In genomic region chr12:8450028-8450427, GRCm38 (mm10) we compare ENCODE assay signal across 20 mouse cellular contexts. TPM values are rescaled to one million over a fixed set of nuclear protein-coding genes. Genes with fewer than 3 reads are reported as not detected.
DNase-seq lines count a peak whose midpoint lies in the region; ATAC-seq and TF ChIP-seq lines count a peak whose summit lies in the region.
"Had no signal": no experiment of that assay in that cellular context is flagged by ENCODE, and none has a peak within 500 bp of the region (broad histone marks: within the 10 kb centered on the region; RNA-seq: fewer than 3 reads in every experiment).

No protein-coding gene starts in this region.

- DNase-seq in layer of hippocampus, adult 11-12 months (ENCODE audit: low spot score): peak; percentile 66
- no peak for DNase-seq in layer of hippocampus, postnatal 14 days (ENCODE audit: low spot score in 2 of 2)
- peak; percentile 85 for DNase-seq in brain, adult 2 months (ENCODE audit: low read depth, low spot score)
- no peak for DNase-seq in kidney, adult 18-20 months
- DNase-seq: adrenal gland, postnatal 10 days; cerebellum, adult 11 months; kidney, adult 2 months; kidney, postnatal 10 days; lung, adult 2 months; spleen, adult 18-20 months had no signal

- no peaks in the 10 kb centered on the region for H3K9me3 ChIP-seq in midbrain, embryonic 16.5 days (replicated peaks; ENCODE audit: control insufficient read depth, low read length, poor library complexity, severe bottlenecking)
- H3K9me3 ChIP-seq: forebrain, embryonic 12.5 days; heart, embryonic 10.5 days; limb, embryonic 12.5 days; liver, embryonic 12.5 days; stomach, embryonic 15.5 days had no signal

- no peaks in the 10 kb centered on the region for H3K79me3 ChIP-seq in C2C12 (ENCODE audit: low read depth)

- no peaks in the 10 kb centered on the region for H3K4me1 ChIP-seq in midbrain, embryonic 16.5 days (ENCODE audit: control insufficient read depth, insufficient read depth, low read length)

- peak; percentile 26 for TF ChIP-seq POLR2A in myocyte (IDR thresholded peaks at IDR 0.05; ENCODE audit: insufficient read length, low read depth)

- no peaks in the 10 kb centered on the region for H3K36me3 ChIP-seq in C2C12 (ENCODE audit: control insufficient read depth, insufficient read depth)
- no peaks in the 10 kb centered on the region for H3K36me3 ChIP-seq in myocyte (ENCODE audit: control insufficient read depth, insufficient read depth)
- H3K36me3 ChIP-seq in midbrain, embryonic 16.5 days (ENCODE audit: control insufficient read depth, insufficient read depth, low read length): no peaks in the 10 kb centered on the region
- H3K36me3 ChIP-seq: forebrain, embryonic 12.5 days; heart, embryonic 10.5 days; limb, embryonic 12.5 days; liver, embryonic 12.5 days; stomach, embryonic 15.5 days had no signal

- peak overlapping the region; percentile 65 for H3K4me2 ChIP-seq in myocyte (ENCODE audit: low read depth)
- no peak overlapping the region for H3K4me2 ChIP-seq in midbrain, embryonic 16.5 days (ENCODE audit: low read length)
- H3K4me2 ChIP-seq: forebrain, embryonic 12.5 days; limb, embryonic 12.5 days; liver, embryonic 12.5 days; stomach, embryonic 15.5 days had no signal

- H3ac ChIP-seq in C2C12 (ENCODE audit: control insufficient read depth, insufficient read length, low read depth) (no peak overlapping the region), myocyte (ENCODE audit: control insufficient read depth, insufficient read length) (no peak overlapping the region)

- no peak overlapping the region for H3K9ac ChIP-seq in midbrain, embryonic 16.5 days (ENCODE audit: low read depth, low read length)
- H3K9ac ChIP-seq: forebrain, embryonic 12.5 days; limb, embryonic 12.5 days; liver, embryonic 12.5 days; stomach, embryonic 15.5 days had no signal

- H3K4me3 ChIP-seq in C2C12 (ENCODE audit: insufficient read depth, poor library complexity, severe bottlenecking): no peak overlapping the region
- H3K4me3 ChIP-seq in myocyte: no peak overlapping the region
- H3K4me3 ChIP-seq in midbrain, embryonic 16.5 days (ENCODE audit: low read depth, low read length): no peak overlapping the region
- H3K4me3 ChIP-seq: forebrain, embryonic 12.5 days; heart, embryonic 10.5 days; limb, embryonic 12.5 days; liver, embryonic 12.5 days; stomach, embryonic 15.5 days had no signal

- H3K27ac ChIP-seq in midbrain, embryonic 16.5 days (ENCODE audit: low read length): no peak overlapping the region
- H3K27ac ChIP-seq: forebrain, embryonic 12.5 days; heart, embryonic 10.5 days; limb, embryonic 12.5 days; liver, embryonic 12.5 days; stomach, embryonic 15.5 days had no signal

- no peak for ATAC-seq in midbrain, embryonic 16.5 days
- ATAC-seq: activated CD4-positive, CD25-positive, alpha-beta regulatory T cell, adult 4 months; liver, embryonic 12.5 days had no signal

- WGBS in midbrain, embryonic 16.5 days: 100% methylated on average over 1 of the region's 1 CpGs

- TF ChIP-seq CTCF in C2C12 (IDR thresholded peaks at IDR 0.05; ENCODE audit: control insufficient read depth, insufficient read depth, insufficient read length): no peak

- H3K27me3 ChIP-seq in C2C12 (ENCODE audit: control insufficient read depth, insufficient read depth, insufficient read length) (no peaks in the 10 kb centered on the region), myocyte (ENCODE audit: control insufficient read depth, insufficient read depth, insufficient read length) (no peaks in the 10 kb centered on the region)
- H3K27me3 ChIP-seq in midbrain, embryonic 16.5 days (ENCODE audit: control insufficient read depth, insufficient read depth, low read depth, low read length): no peaks in the 10 kb centered on the region
- H3K27me3 ChIP-seq: forebrain, embryonic 12.5 days; limb, embryonic 12.5 days; liver, embryonic 12.5 days; Patski; stomach, embryonic 15.5 days had no signal

- H3K79me2 ChIP-seq in C2C12 (ENCODE audit: control insufficient read depth, insufficient read depth) (no peaks in the 10 kb centered on the region), myocyte (ENCODE audit: control insufficient read depth, insufficient read depth) (no peaks in the 10 kb centered on the region)

TF ChIP-seq in C2C12, 6 proteins besides CTCF, POLR2A, EP300 and RAD21:
- TF ChIP-seq MYOD1 (IDR thresholded peaks at IDR 0.05; ENCODE audit: control insufficient read depth, insufficient read length, low read depth): peak; percentile 33
- TF ChIP-seq CEBPB (IDR thresholded peaks at IDR 0.05; ENCODE audit: low read depth): no peak

TF ChIP-seq in myocyte, 11 proteins besides CTCF, POLR2A, EP300 and RAD21:
- TF ChIP-seq MYOG (IDR thresholded peaks at IDR 0.05; ENCODE audit: control insufficient read depth in 1 of 3, insufficient read depth in 1 of 3, insufficient read length in 2 of 3, low read depth in 2 of 3) (peak; percentile 91 to 100 (median 99)), MYOD1 (IDR thresholded peaks at IDR 0.05; ENCODE audit: control insufficient read depth in 1 of 3, insufficient read length in 2 of 3, low read depth in 2 of 3) (peak; percentile 63 to 98 (median 97)), E2F4 (IDR thresholded peaks at IDR 0.05; ENCODE audit: insufficient read depth) (no peak), TCF12 (IDR thresholded peaks at IDR 0.05; ENCODE audit: insufficient read depth, poor library complexity, severe bottlenecking) (peak; percentile 99), USF1 (IDR thresholded peaks at IDR 0.05; ENCODE audit: low read depth) (no peak), MAX (IDR thresholded peaks at IDR 0.05; ENCODE audit: low read depth) (no peak), CEBPB (IDR thresholded peaks at IDR 0.05; ENCODE audit: insufficient read depth, poor library complexity, severe bottlenecking) (no peak), REST (IDR thresholded peaks at IDR 0.05; ENCODE audit: insufficient read depth, insufficient read length) (no peak), TCF3 (IDR thresholded peaks at IDR 0.05; ENCODE audit: insufficient read length, low read depth) (peak; percentile 99), SRF (IDR thresholded peaks at IDR 0.05; ENCODE audit: control insufficient read depth, insufficient read length, low read depth) (peak; percentile 55), POLR2AphosphoS2 (IDR thresholded peaks at IDR 0.05; ENCODE audit: insufficient read length, low read depth) (no peak)
TF ChIP-seq in myocyte: peak in this region for 5.

RNA-seq across cellular contexts. Expression of gene Rhob, which starts 49.8 kb away (rescaled TPM):
- total RNA-seq in layer of hippocampus, postnatal 14 days (2021): 100 to 1,000 TPM; 387 to 396 TPM
- polyA plus RNA-seq in C2C12 (2012; fragmentation: generic; extraction: Trizol) (130 TPM), myocyte (2012; fragmentation: generic; extraction: Trizol) (415 TPM)
- polyA plus RNA-seq in midbrain, embryonic 16.5 days (2015; fragmentation: Nextera tagmentation; extraction: Ambion mirVana): 75.7 and 80.0 TPM in 2 replicates

Comparison
In these comparisons a context has a peak if more than half of its experiments do, and no peak if none do; other contexts are left out.
1. DNase-seq: peak in layer of hippocampus, adult 11-12 months (single experiment) and brain, adult 2 months (single experiment); none in layer of hippocampus, postnatal 14 days (0 of 2) and kidney, adult 18-20 months (single experiment).